Mouse (Mus musculus): ENCODE measurements around the gene Gm21477. TPM values are rescaled to one million over a fixed set of nuclear protein-coding genes. Genes with fewer than 3 reads are reported as not detected.

Gene Gm21477
- not detected for polyA plus RNA-seq (2014; fragmentation: Illumina TruSeq; extraction: RNeasy Lipid Tissue Mini Kit (QIAGEN cat#74804); ENCODE audit: low read depth, low replicate concordance)

GRCm38 (mm10) chrY:87116521-87116920 is at the start of gene Gm21477:
Gene Gm21477 (plus strand): TSS chrY:87116821.

